Mouse (Mus musculus): ENCODE measurements around the gene Ttll6. TPM values are rescaled to one million over a fixed set of nuclear protein-coding genes. Genes with fewer than 3 reads are reported as not detected.

Gene Ttll6
- polyA plus RNA-seq, 1 experiment: not detected

- no peak for TF ChIP-seq GATA1 (IDR thresholded peaks at IDR 0.05; ENCODE audit: low read length)
Measured at GRCm38 (mm10) chr11:96202401-96203081, 69.0 kb downstream of the Ttll6 start.

- TF ChIP-seq GATA1 (IDR thresholded peaks at IDR 0.05; ENCODE audit: low read length): peak; percentile 63
Measured at GRCm38 (mm10) chr11:96203182-96203788, 69.7 kb downstream of the Ttll6 start.

GRCm38 (mm10) chr11:96203789-96204186 lies 70.2 kb downstream of the Ttll6 start:
- no peak for TF ChIP-seq GATA1 (IDR thresholded peaks at IDR 0.05; ENCODE audit: low read length)

- TF ChIP-seq GATA1 (IDR thresholded peaks at IDR 0.05; ENCODE audit: low read length): no peak
Measured at GRCm38 (mm10) chr11:96204351-96204750, 70.8 kb downstream of the Ttll6 start.

GRCm38 (mm10) chr11:96205426-96206131 lies 72.0 kb downstream of the Ttll6 start:
- no peak for TF ChIP-seq GATA1 (IDR thresholded peaks at IDR 0.05; ENCODE audit: low read length)

Other genes starting within 250 kb of the Ttll6 start
- gene B4galnt2, start 218.9 kb upstream of the Ttll6 start, polyA plus RNA-seq (2012): not detected in 2 replicates
- 33.3 and 33.4 TPM in 2 replicates for gene Igf2bp1, start 127.8 kb upstream of the Ttll6 start, polyA plus RNA-seq (2012)
- not detected in 2 replicates for gene Gip, start 109.2 kb upstream of the Ttll6 start, polyA plus RNA-seq (2012)
- gene Snf8, start 98.9 kb upstream of the Ttll6 start, polyA plus RNA-seq (2012): 153 and 177 TPM in 2 replicates
- 27.6 and 33.9 TPM in 2 replicates for gene Ube2z, start 68.4 kb upstream of the Ttll6 start, polyA plus RNA-seq (2012)
- gene Atp5g1, start 58.1 kb upstream of the Ttll6 start, polyA plus RNA-seq (2012): 166 and 518 TPM in 2 replicates
- not detected in 2 replicates for gene Calcoco2, start 21.8 kb upstream of the Ttll6 start, polyA plus RNA-seq (2012)
- gene Hoxb13, start 60.5 kb downstream of the Ttll6 start, polyA plus RNA-seq (2012): 79.2 and 87.0 TPM in 2 replicates
- not detected in 2 replicates for gene Hoxb9, start 137.7 kb downstream of the Ttll6 start, polyA plus RNA-seq (2012)
- gene Hoxb8, start 148.1 kb downstream of the Ttll6 start, polyA plus RNA-seq (2012): not detected in 2 replicates
- not detected in 2 replicates for gene Hoxb7, start 152.8 kb downstream of the Ttll6 start, polyA plus RNA-seq (2012)
- 0.11 TPM in 1 of 2 replicates, not detected in the other for gene Hoxb6, start 158.7 kb downstream of the Ttll6 start, polyA plus RNA-seq (2012)
- not detected in 2 replicates for gene Hoxb5, start 169.6 kb downstream of the Ttll6 start, polyA plus RNA-seq (2012)
- not detected in 2 replicates for gene Hoxb4, start 184.5 kb downstream of the Ttll6 start, polyA plus RNA-seq (2012)
- 0.03 TPM in 1 of 2 replicates, not detected in the other for gene Hoxb3, start 189.5 kb downstream of the Ttll6 start, polyA plus RNA-seq (2012)
- gene Hoxb2, start 216.7 kb downstream of the Ttll6 start, polyA plus RNA-seq (2012): not detected in 2 replicates
- gene Hoxb1, start 232.0 kb downstream of the Ttll6 start, polyA plus RNA-seq (2012): not detected in 2 replicates

Measured in G1E-ER4 (cell line).